Mouse (Mus musculus): ENCODE results near the gene Gatb. TPM values are rescaled to one million over a fixed set of nuclear protein-coding genes. Genes with fewer than 3 reads are reported as not detected.

The Gatb gene
- polyA plus RNA-seq, 1 experiment from 2014 or later: 27.7 TPM

DNA sequence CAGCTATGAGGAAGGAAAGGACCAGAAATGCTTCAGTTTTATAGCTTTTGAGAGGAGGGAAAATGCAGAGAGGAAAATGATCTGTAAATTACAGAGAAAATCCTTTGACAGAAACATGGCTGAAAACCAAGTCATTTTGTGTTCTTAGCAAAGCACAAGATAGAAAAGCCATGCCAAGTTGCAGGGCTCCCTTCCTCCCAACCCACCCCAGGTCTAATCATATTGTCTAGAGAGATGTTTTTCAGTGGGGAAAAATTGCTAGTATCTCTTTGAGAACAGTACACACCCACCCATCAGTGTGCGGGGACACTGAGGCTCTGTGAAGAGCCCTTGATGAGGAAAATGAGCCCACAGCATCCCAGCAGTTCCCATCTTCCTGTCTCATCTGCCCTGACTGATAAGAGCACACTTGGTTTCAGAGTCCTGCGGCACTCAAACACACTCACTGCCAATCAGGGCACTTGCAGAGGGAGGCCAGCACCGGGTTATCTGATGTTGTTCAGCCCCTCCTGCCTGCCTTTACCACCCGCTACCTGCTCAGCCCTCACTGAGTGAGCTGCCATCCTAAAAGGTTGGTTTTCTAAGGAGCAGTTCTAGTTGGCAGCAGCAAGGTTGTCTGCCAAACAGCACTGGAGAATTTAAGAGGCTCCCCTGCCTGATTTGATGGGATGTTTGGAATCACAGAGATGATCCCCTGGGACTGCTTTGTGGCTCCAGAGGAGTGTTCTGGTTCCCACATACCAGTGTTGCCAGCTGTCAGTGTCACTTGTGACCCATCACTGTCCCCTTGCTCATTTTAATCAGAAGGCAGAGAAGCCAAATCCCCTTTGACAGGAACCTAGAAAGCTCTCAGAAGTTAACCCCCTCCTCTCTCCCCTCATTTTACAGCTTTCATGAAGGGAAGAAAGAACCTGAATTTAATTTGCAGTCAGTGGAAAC, 79.1 kb downstream of the Gatb start:
- 77% methylated on average over 4 of the region's 4 CpGs for WGBS
- no peak for ATAC-seq (ENCODE audit: insufficient number of reproducible peaks, low FRiP score, low TSS enrichment, low read depth)
- no peaks in the 10 kb centered on the region for H3K27me3 ChIP-seq (ENCODE audit: control insufficient read depth, insufficient read depth, low read length)

GRCm38 (mm10) chr3:85655538-85655937, 81.6 kb downstream of the Gatb start:
- H3K27me3 ChIP-seq (ENCODE audit: control insufficient read depth, insufficient read depth, low read length): no peaks in the 10 kb centered on the region
- no peak overlapping the region for H3K9ac ChIP-seq (ENCODE audit: low read length)
- DNase-seq (ENCODE audit: low spot score): no peak
- H3K27ac ChIP-seq (replicated peaks; ENCODE audit: low read depth, low read length): no peak overlapping the region
- H3K4me3 ChIP-seq (ENCODE audit: low read depth, low read length): no peak overlapping the region
- no peak for ATAC-seq (ENCODE audit: insufficient number of reproducible peaks, low FRiP score, low TSS enrichment, low read depth)
- no peaks in the 10 kb centered on the region for H3K4me1 ChIP-seq (ENCODE audit: control insufficient read depth, insufficient read depth, low read length)
- WGBS: 94% methylated on average over 3 of the region's 3 CpGs
- H3K36me3 ChIP-seq (ENCODE audit: control insufficient read depth, insufficient read depth, low read length): no peaks in the 10 kb centered on the region
- no peak overlapping the region for H3K4me2 ChIP-seq (ENCODE audit: low read depth, severe bottlenecking)
- no peaks in the 10 kb centered on the region for H3K9me3 ChIP-seq (ENCODE audit: control insufficient read depth, low read length)

More for the DNA sequence above, 79.1 kb downstream of the Gatb start:
- no peaks in the 10 kb centered on the region for H3K9me3 ChIP-seq (ENCODE audit: control insufficient read depth, low read length)
- H3K4me1 ChIP-seq (ENCODE audit: control insufficient read depth, insufficient read depth, low read length): no peaks in the 10 kb centered on the region
- DNase-seq (ENCODE audit: low spot score): no peak
- no peaks in the 10 kb centered on the region for H3K36me3 ChIP-seq (ENCODE audit: control insufficient read depth, insufficient read depth, low read length)
- no peak overlapping the region for H3K4me3 ChIP-seq (ENCODE audit: low read depth, low read length)
- no peak overlapping the region for H3K27ac ChIP-seq (replicated peaks; ENCODE audit: low read depth, low read length)
- H3K4me2 ChIP-seq (ENCODE audit: low read depth, severe bottlenecking): no peak overlapping the region
- H3K9ac ChIP-seq (ENCODE audit: low read length): no peak overlapping the region

- DNase-seq (ENCODE audit: low spot score) (no peak), ATAC-seq (ENCODE audit: insufficient number of reproducible peaks, low FRiP score, low TSS enrichment, low read depth) (no peak)
- H3K36me3 ChIP-seq (ENCODE audit: control insufficient read depth, insufficient read depth, low read length): no peaks in the 10 kb centered on the region
- no peak overlapping the region for H3K27ac ChIP-seq (replicated peaks; ENCODE audit: low read depth, low read length)
- no peaks in the 10 kb centered on the region for H3K27me3 ChIP-seq (ENCODE audit: control insufficient read depth, insufficient read depth, low read length)
- WGBS: 92% methylated on average over 7 of the region's 7 CpGs
- H3K4me2 ChIP-seq (ENCODE audit: low read depth, severe bottlenecking): no peak overlapping the region
- no peak overlapping the region for H3K4me3 ChIP-seq (ENCODE audit: low read depth, low read length)
- H3K4me1 ChIP-seq (ENCODE audit: control insufficient read depth, insufficient read depth, low read length): no peaks in the 10 kb centered on the region
- no peak overlapping the region for H3K9ac ChIP-seq (ENCODE audit: low read length)
- no peaks in the 10 kb centered on the region for H3K9me3 ChIP-seq (ENCODE audit: control insufficient read depth, low read length)
Observed at GRCm38 (mm10) chr3:85659681-85660080, 85.8 kb downstream of the Gatb start.

DNA sequence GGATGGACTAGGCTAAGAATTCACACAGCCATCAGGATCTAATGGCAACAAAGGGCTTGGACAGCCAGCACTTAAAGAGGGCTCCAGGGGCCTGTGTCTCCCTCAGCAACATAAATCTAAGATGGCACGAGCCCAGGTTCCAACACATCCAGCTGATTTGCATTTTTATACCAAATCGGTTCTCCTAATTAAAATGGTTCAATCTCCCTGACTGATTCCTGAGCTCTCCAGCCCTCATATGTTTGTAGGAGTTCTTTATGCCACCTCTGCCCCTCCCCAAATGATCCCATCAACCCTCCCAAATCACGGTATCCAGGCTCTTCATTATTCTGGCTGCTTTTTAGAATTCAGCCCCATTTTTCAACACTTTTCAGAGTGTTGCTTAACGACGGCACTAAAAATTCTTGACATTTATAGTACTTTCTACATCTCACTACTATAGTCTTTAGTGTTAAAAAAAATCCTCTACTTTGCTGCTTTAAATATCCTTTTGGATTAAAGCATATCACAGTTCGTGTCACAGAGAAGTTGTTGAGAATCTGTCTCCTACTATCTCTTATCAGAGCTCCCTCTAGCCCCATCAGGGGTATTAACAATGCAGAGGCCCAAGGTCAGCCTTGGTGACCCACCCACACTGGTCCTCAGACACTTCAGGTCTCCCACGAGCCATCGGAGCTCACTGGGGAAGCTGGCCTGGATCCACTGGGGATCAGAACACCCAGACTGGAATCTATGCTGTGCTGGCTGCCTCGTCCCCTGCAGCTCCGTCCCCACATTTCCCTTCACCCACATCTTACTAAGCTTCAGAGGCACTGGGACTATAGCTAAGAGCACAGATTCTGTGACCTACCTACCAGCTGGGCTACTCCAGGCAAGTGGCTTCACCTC, 88.3 kb downstream of the Gatb start:
- no peak overlapping the region for H3K9ac ChIP-seq (ENCODE audit: low read length)
- no peaks in the 10 kb centered on the region for H3K9me3 ChIP-seq (ENCODE audit: control insufficient read depth, low read length)
- ATAC-seq (ENCODE audit: insufficient number of reproducible peaks, low FRiP score, low TSS enrichment, low read depth) (no peak), DNase-seq (ENCODE audit: low spot score) (no peak)
- H3K36me3 ChIP-seq (ENCODE audit: control insufficient read depth, insufficient read depth, low read length): no peaks in the 10 kb centered on the region
- H3K4me3 ChIP-seq (ENCODE audit: low read depth, low read length): no peak overlapping the region
- WGBS: 76% methylated on average over 10 of the region's 10 CpGs
- H3K4me1 ChIP-seq (ENCODE audit: control insufficient read depth, insufficient read depth, low read length): no peaks in the 10 kb centered on the region
- H3K27ac ChIP-seq (replicated peaks; ENCODE audit: low read depth, low read length): no peak overlapping the region
- no peak overlapping the region for H3K4me2 ChIP-seq (ENCODE audit: low read depth, severe bottlenecking)
- no peaks in the 10 kb centered on the region for H3K27me3 ChIP-seq (ENCODE audit: control insufficient read depth, insufficient read depth, low read length)

DNA sequence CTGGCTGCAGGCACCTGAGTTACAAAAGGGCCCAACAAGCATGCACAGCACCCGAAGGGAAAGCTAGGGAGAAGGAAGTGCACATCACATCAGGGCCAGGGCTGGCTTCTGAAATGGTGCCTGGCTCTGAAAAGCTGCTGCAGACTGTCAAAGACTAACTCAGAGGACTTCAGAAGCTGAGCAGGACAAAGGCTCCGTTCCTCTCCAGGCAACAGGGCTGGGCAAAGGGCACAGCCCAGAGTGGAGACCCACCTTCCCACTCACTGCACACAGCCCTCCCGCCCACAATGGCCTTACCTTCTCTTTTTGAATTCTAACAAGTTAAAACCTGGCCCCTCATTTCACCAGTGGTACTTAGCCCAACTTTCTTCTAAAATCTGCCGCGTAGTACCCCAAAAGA, 89.9 kb downstream of the Gatb start:
- 82% methylated on average over 5 of the region's 5 CpGs for WGBS
- no peak overlapping the region for H3K9ac ChIP-seq (ENCODE audit: low read length)
- H3K4me3 ChIP-seq (ENCODE audit: low read depth, low read length): no peak overlapping the region
- no peaks in the 10 kb centered on the region for H3K36me3 ChIP-seq (ENCODE audit: control insufficient read depth, insufficient read depth, low read length)
- H3K27ac ChIP-seq (replicated peaks; ENCODE audit: low read depth, low read length): no peak overlapping the region
- no peak for ATAC-seq (ENCODE audit: insufficient number of reproducible peaks, low FRiP score, low TSS enrichment, low read depth)
- DNase-seq (ENCODE audit: low spot score): no peak
- H3K9me3 ChIP-seq (ENCODE audit: control insufficient read depth, low read length): no peaks in the 10 kb centered on the region
- no peaks in the 10 kb centered on the region for H3K4me1 ChIP-seq (ENCODE audit: control insufficient read depth, insufficient read depth, low read length)
- no peaks in the 10 kb centered on the region for H3K27me3 ChIP-seq (ENCODE audit: control insufficient read depth, insufficient read depth, low read length)
- no peak overlapping the region for H3K4me2 ChIP-seq (ENCODE audit: low read depth, severe bottlenecking)

- WGBS: 84% methylated on average over 10 of the region's 10 CpGs
- H3K9ac ChIP-seq (ENCODE audit: low read length): no peak overlapping the region
- H3K4me3 ChIP-seq (ENCODE audit: low read depth, low read length): no peak overlapping the region
- no peak overlapping the region for H3K4me2 ChIP-seq (ENCODE audit: low read depth, severe bottlenecking)
- ATAC-seq (ENCODE audit: insufficient number of reproducible peaks, low FRiP score, low TSS enrichment, low read depth) (no peak), DNase-seq (ENCODE audit: low spot score) (no peak)
- no peaks in the 10 kb centered on the region for H3K27me3 ChIP-seq (ENCODE audit: control insufficient read depth, insufficient read depth, low read length)
- H3K36me3 ChIP-seq (ENCODE audit: control insufficient read depth, insufficient read depth, low read length): no peaks in the 10 kb centered on the region
- no peaks in the 10 kb centered on the region for H3K4me1 ChIP-seq (ENCODE audit: control insufficient read depth, insufficient read depth, low read length)
- H3K9me3 ChIP-seq (ENCODE audit: control insufficient read depth, low read length): no peaks in the 10 kb centered on the region
- no peak overlapping the region for H3K27ac ChIP-seq (replicated peaks; ENCODE audit: low read depth, low read length)
Observed at GRCm38 (mm10) chr3:85664591-85665171, 90.8 kb downstream of the Gatb start.

DNA sequence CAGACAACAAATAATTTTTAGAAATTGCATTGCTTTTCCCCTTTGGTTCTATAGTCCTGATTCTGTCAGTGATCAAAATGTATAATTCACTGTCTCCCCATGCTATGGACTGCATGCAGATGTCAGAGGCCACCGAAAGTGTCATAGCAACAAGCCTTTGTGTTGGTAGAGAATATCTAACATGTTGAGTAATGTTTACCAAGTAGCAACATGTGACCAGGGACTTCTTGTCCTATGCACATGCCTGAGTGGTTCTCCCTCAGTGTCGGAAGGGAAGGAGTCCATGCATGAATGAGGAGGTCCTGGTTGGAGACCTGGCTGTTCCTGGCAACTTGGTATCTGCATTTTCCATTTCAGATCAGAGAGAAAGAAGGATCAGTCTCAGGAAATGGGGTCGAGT, 92.2 kb downstream of the Gatb start:
- WGBS: 77% methylated on average over 3 of the region's 3 CpGs
- H3K4me3 ChIP-seq (ENCODE audit: low read depth, low read length): no peak overlapping the region
- DNase-seq (ENCODE audit: low spot score): no peak

GRCm38 (mm10) chr3:85666736-85667135, 92.8 kb downstream of the Gatb start:
- H3K36me3 ChIP-seq (ENCODE audit: control insufficient read depth, insufficient read depth, low read length): no peaks in the 10 kb centered on the region
- no peak overlapping the region for H3K4me2 ChIP-seq (ENCODE audit: low read depth, severe bottlenecking)
- H3K4me1 ChIP-seq (ENCODE audit: control insufficient read depth, insufficient read depth, low read length): no peaks in the 10 kb centered on the region
- H3K9ac ChIP-seq (ENCODE audit: low read length): no peak overlapping the region
- H3K4me3 ChIP-seq (ENCODE audit: low read depth, low read length): no peak overlapping the region
- no peak for ATAC-seq (ENCODE audit: insufficient number of reproducible peaks, low FRiP score, low TSS enrichment, low read depth)
- H3K27ac ChIP-seq (replicated peaks; ENCODE audit: low read depth, low read length): no peak overlapping the region
- no peaks in the 10 kb centered on the region for H3K9me3 ChIP-seq (ENCODE audit: control insufficient read depth, low read length)
- DNase-seq (ENCODE audit: low spot score): no peak
- H3K27me3 ChIP-seq (ENCODE audit: control insufficient read depth, insufficient read depth, low read length): no peaks in the 10 kb centered on the region
- WGBS: 85% methylated on average over 12 of the region's 12 CpGs

More for the DNA sequence above, 92.2 kb downstream of the Gatb start:
- ATAC-seq (ENCODE audit: insufficient number of reproducible peaks, low FRiP score, low TSS enrichment, low read depth): no peak
- Histone ChIP-seq H3K9me3 (ENCODE audit: control insufficient read depth, low read length) (no peaks in the 10 kb centered on the region), H3K9ac (ENCODE audit: low read length) (no peak overlapping the region), H3K27ac (replicated peaks; ENCODE audit: low read depth, low read length) (no peak overlapping the region), H3K4me2 (ENCODE audit: low read depth, severe bottlenecking) (no peak overlapping the region), H3K4me1 (ENCODE audit: control insufficient read depth, insufficient read depth, low read length) (no peaks in the 10 kb centered on the region), H3K27me3 (ENCODE audit: control insufficient read depth, insufficient read depth, low read length) (no peaks in the 10 kb centered on the region), H3K36me3 (ENCODE audit: control insufficient read depth, insufficient read depth, low read length) (no peaks in the 10 kb centered on the region)
